In genomic region chr4:136893691-136894543, GRCm38 (mm10) we compare ENCODE assay signal across 10 mouse cellular contexts. TPM values are rescaled to one million over a fixed set of nuclear protein-coding genes. Genes with fewer than 3 reads are reported as not detected.
A peak's percentile ranks its signal among the peaks of the same experiment; 100 is the strongest.
DNase-seq lines count a peak whose midpoint lies in the region; ATAC-seq and TF ChIP-seq lines count a peak whose summit lies in the region.
"Had no signal": no experiment of that assay in that cellular context is flagged by ENCODE, and none has a peak within 500 bp of the region (broad histone marks: within the 10 kb centered on the region; RNA-seq: fewer than 3 reads in every experiment).

No protein-coding gene starts in this region.

- intact Hi-C loops in heart, postnatal 10 days (cut with DNase I): loop anchor here (1.0 kb wide), 1 partner anchor 178 kb away; no protein-coding TSS in a partner anchor

- DNase-seq in heart, postnatal 10 days: peak; percentile 42 to 46
- no peak for DNase-seq in MEL (ENCODE audit: low read depth, low spot score)
- DNase-seq in hindbrain, embryonic 14.5 days (ENCODE audit: low spot score): peak; percentile 82
- DNase-seq in limb, embryonic 11.5 days (ENCODE audit: low spot score): peak; percentile 68
- DNase-seq in right cerebral cortex, postnatal 25 days: peak; percentile 62
- DNase-seq in thymus, postnatal 36 days: no peak

- WGBS in heart, embryonic 11.5 days (ENCODE audit: insufficient replicate concordance): 6% methylated on average over 9 of the region's 9 CpGs
- 5% methylated on average over 9 of the region's 9 CpGs for WGBS in hindbrain, embryonic 14.5 days
- 6% methylated on average over 9 of the region's 9 CpGs for WGBS in limb, embryonic 11.5 days

- TF ChIP-seq RAD21 in MEL (IDR thresholded peaks at IDR 0.05; ENCODE audit: low read depth, low read length): no peak; the same call in 1 of the 2 replicates

- ATAC-seq in heart, embryonic 11.5 days (replicated peaks; ENCODE audit: insufficient number of reproducible peaks, low FRiP score, low TSS enrichment): no peak
- ATAC-seq in hindbrain, embryonic 14.5 days (ENCODE audit: low FRiP score): peak; percentile 78; the same call in 1 of the 2 replicates
- 0 out of 2 replicates have a peak, but pooled peaks have one; percentile 35 for ATAC-seq in limb, embryonic 11.5 days (ENCODE audit: insufficient number of reproducible peaks, low FRiP score, low TSS enrichment, low read depth)
- ATAC-seq: Patski had no signal

- no peaks in the 10 kb centered on the region for H3K4me1 ChIP-seq in heart, embryonic 11.5 days (ENCODE audit: control insufficient read depth, insufficient read depth, low read length)
- H3K4me1 ChIP-seq in MEL (ENCODE audit: control insufficient read depth in 1 of 2, insufficient read depth in 2 of 2, low read length in 2 of 2): no peaks in the 10 kb centered on the region
- no peaks in the 10 kb centered on the region for H3K4me1 ChIP-seq in cortical plate, adult 2 months (ENCODE audit: control insufficient read depth, insufficient read depth, low read length)
- 0 out of 2 replicates have a peak, but pooled peaks cover 2% of the 10 kb centered on the region for H3K4me1 ChIP-seq in hindbrain, embryonic 14.5 days (replicated peaks; ENCODE audit: control insufficient read depth, insufficient read depth, low read length)
- H3K4me1 ChIP-seq in limb, embryonic 11.5 days (ENCODE audit: control insufficient read depth, insufficient read depth, low read length): 0 out of 2 replicates have a peak, but pooled peaks cover 3% of the 10 kb centered on the region

- no peaks in the 10 kb centered on the region for H3K79me2 ChIP-seq in MEL (ENCODE audit: control insufficient read depth, insufficient read depth, low read length, poor library complexity)

- peak in 2 of 3 experiments; percentile 12 to 21; a peak in 3 of 6 replicates for TF ChIP-seq CTCF in MEL (IDR thresholded peaks at IDR 0.05 in 2 of 3, conservative IDR thresholded peaks at IDR 0.05 in 1 of 3; ENCODE audit: control insufficient read depth in 1 of 3, insufficient read depth in 1 of 3, low read depth in 2 of 3, low read length in 3 of 3, poor library complexity in 1 of 3, severe bottlenecking in 1 of 3)
- TF ChIP-seq CTCF in cortical plate, adult 2 months (IDR thresholded peaks at IDR 0.05; ENCODE audit: extremely low read depth, insufficient read depth, low read length): peak; percentile 80

- TF ChIP-seq EP300 in MEL (IDR thresholded peaks at IDR 0.05; ENCODE audit: low read depth in 1 of 2, low read length in 2 of 2): no peak

- H3K27ac ChIP-seq in heart, embryonic 11.5 days (ENCODE audit: low read depth, low read length): no peak overlapping the region
- H3K27ac ChIP-seq in MEL (ENCODE audit: control insufficient read depth, low read depth, low read length): no peak overlapping the region
- H3K27ac ChIP-seq in cortical plate, adult 2 months (ENCODE audit: insufficient read depth, low read length): no peak overlapping the region
- no peak overlapping the region for H3K27ac ChIP-seq in hindbrain, embryonic 14.5 days
- no peak overlapping the region for H3K27ac ChIP-seq in limb, embryonic 11.5 days (replicated peaks; ENCODE audit: low read depth, low read length)
- H3K27ac ChIP-seq: stomach, embryonic 15.5 days had no signal

- no peak for TF ChIP-seq POLR2A in MEL (IDR thresholded peaks at IDR 0.05; ENCODE audit: control insufficient read depth in 1 of 2, insufficient read depth in 1 of 2, low read depth in 1 of 2, low read length in 2 of 2, poor library complexity in 1 of 2)
- TF ChIP-seq POLR2A in cortical plate, adult 2 months (IDR thresholded peaks at IDR 0.05; ENCODE audit: extremely low read depth, insufficient read depth, low read length): no peak

- no peaks in the 10 kb centered on the region for H3K9me3 ChIP-seq in heart, embryonic 11.5 days (replicated peaks; ENCODE audit: control insufficient read depth, low read length)
- H3K9me3 ChIP-seq in MEL (replicated peaks; ENCODE audit: insufficient read depth, low read length): no peaks in the 10 kb centered on the region
- no peaks in the 10 kb centered on the region for H3K9me3 ChIP-seq in hindbrain, embryonic 14.5 days (ENCODE audit: control insufficient read depth, low read length)
- H3K9me3 ChIP-seq in limb, embryonic 11.5 days (ENCODE audit: control insufficient read depth, low read length): no peaks in the 10 kb centered on the region
- H3K9me3 ChIP-seq: stomach, embryonic 15.5 days had no signal

- no peak overlapping the region for H3K9ac ChIP-seq in heart, embryonic 11.5 days (ENCODE audit: low read depth, low read length)
- H3K9ac ChIP-seq in MEL (ENCODE audit: control insufficient read depth, low read depth, low read length, poor library complexity, severe bottlenecking): no peak overlapping the region
- H3K9ac ChIP-seq in hindbrain, embryonic 14.5 days: no peak overlapping the region
- no peak overlapping the region for H3K9ac ChIP-seq in limb, embryonic 11.5 days (ENCODE audit: low read length)
- H3K9ac ChIP-seq: stomach, embryonic 15.5 days had no signal

- no peaks in the 10 kb centered on the region for H3K36me3 ChIP-seq in heart, embryonic 11.5 days (ENCODE audit: control insufficient read depth, insufficient read depth, low read length)
- no peaks in the 10 kb centered on the region for H3K36me3 ChIP-seq in MEL (ENCODE audit: control insufficient read depth in 1 of 2, insufficient read depth in 2 of 2, low read length in 2 of 2)
- H3K36me3 ChIP-seq in hindbrain, embryonic 14.5 days (replicated peaks; ENCODE audit: control insufficient read depth, insufficient read depth): no peaks in the 10 kb centered on the region
- H3K36me3 ChIP-seq in limb, embryonic 11.5 days (ENCODE audit: control insufficient read depth, insufficient read depth, low read length): no peaks in the 10 kb centered on the region
- H3K36me3 ChIP-seq: stomach, embryonic 15.5 days had no signal

- H3K4me2 ChIP-seq in heart, embryonic 11.5 days: no peak overlapping the region
- no peak overlapping the region for H3K4me2 ChIP-seq in hindbrain, embryonic 14.5 days (replicated peaks)
- no peak overlapping the region for H3K4me2 ChIP-seq in limb, embryonic 11.5 days (ENCODE audit: low read depth, severe bottlenecking)
- H3K4me2 ChIP-seq: stomach, embryonic 15.5 days had no signal

- no peak overlapping the region for H3K4me3 ChIP-seq in heart, embryonic 11.5 days (ENCODE audit: low read depth, low read length)
- no peak overlapping the region for H3K4me3 ChIP-seq in MEL (ENCODE audit: control insufficient read depth in 1 of 2, insufficient read depth in 1 of 2, low read depth in 2 of 2, low read length in 2 of 2)
- no peak overlapping the region for H3K4me3 ChIP-seq in cortical plate, adult 2 months (ENCODE audit: insufficient read depth, low read length)
- H3K4me3 ChIP-seq in hindbrain, embryonic 14.5 days (replicated peaks; ENCODE audit: low read length): no peak overlapping the region
- H3K4me3 ChIP-seq in limb, embryonic 11.5 days (ENCODE audit: low read depth, low read length): no peak overlapping the region
- H3K4me3 ChIP-seq: stomach, embryonic 15.5 days had no signal

- peaks cover 78% of the 10 kb centered on the region for H3K27me3 ChIP-seq in heart, embryonic 11.5 days (ENCODE audit: control insufficient read depth, insufficient read depth, low read length)
- no peaks in the 10 kb centered on the region for H3K27me3 ChIP-seq in MEL (ENCODE audit: control insufficient read depth in 1 of 2, insufficient read depth in 2 of 2, low read length in 2 of 2)
- H3K27me3 ChIP-seq in hindbrain, embryonic 14.5 days (ENCODE audit: control insufficient read depth, insufficient read depth, low read length): peaks cover 29% of the 10 kb centered on the region
- peaks cover 20% of the 10 kb centered on the region for H3K27me3 ChIP-seq in limb, embryonic 11.5 days (ENCODE audit: control insufficient read depth, insufficient read depth, low read length)

RNA-seq across cellular contexts. Expression of gene C1qc, which starts 1.1 kb away (rescaled TPM):
- total RNA-seq in heart, postnatal 10 days (2021): 10 to 100 TPM; 17.8 to 24.8 TPM
- 7.1 and 7.4 TPM in 2 replicates for polyA plus RNA-seq in heart, embryonic 11.5 days (2014; fragmentation: Nextera tagmentation; extraction: Ambion mirVana)
- total RNA-seq in MEL (2012; rRNA removed): not detected in 2 replicates
- not detected for polyA plus RNA-seq in MEL (2012; ENCODE audit: insufficient read depth in 1 of 2, insufficient read length in 2 of 2, low read depth in 1 of 2, low replicate concordance in 2 of 2, missing spikeins in 1 of 2)
- 86.9 and 92.7 TPM in 2 replicates for polyA plus RNA-seq in cortical plate, adult 2 months (2012; rRNA removed)
- polyA plus RNA-seq in hindbrain, embryonic 14.5 days (2014; fragmentation: Nextera tagmentation; extraction: Ambion mirVana): 29.5 and 30.5 TPM in 2 replicates
- 6.3 and 9.3 TPM in 2 replicates for polyA plus RNA-seq in limb, embryonic 11.5 days (2014; fragmentation: Nextera tagmentation; extraction: Ambion mirVana)
- polyA plus RNA-seq: Patski had no signal

RNA-seq across cellular contexts. Expression of gene C1qa, which starts 4.7 kb away (rescaled TPM):
- total RNA-seq in heart, postnatal 10 days (2021): 10 to 100 TPM; 25.2 to 28.0 TPM
- 8.1 and 8.8 TPM in 2 replicates for polyA plus RNA-seq in heart, embryonic 11.5 days (2014; fragmentation: Nextera tagmentation; extraction: Ambion mirVana)
- 0.12 TPM in 1 of 2 replicates, not detected in the other for total RNA-seq in MEL (2012; rRNA removed)
- polyA plus RNA-seq in MEL (2012; ENCODE audit: insufficient read depth in 1 of 2, insufficient read length in 2 of 2, low read depth in 1 of 2, low replicate concordance in 2 of 2, missing spikeins in 1 of 2): not detected
- polyA plus RNA-seq in cortical plate, adult 2 months (2012; rRNA removed): 91.1 and 96.5 TPM in 2 replicates
- polyA plus RNA-seq in hindbrain, embryonic 14.5 days (2014; fragmentation: Nextera tagmentation; extraction: Ambion mirVana): 29.9 and 33.4 TPM in 2 replicates
- 8.5 and 8.6 TPM in 2 replicates for polyA plus RNA-seq in limb, embryonic 11.5 days (2014; fragmentation: Nextera tagmentation; extraction: Ambion mirVana)
- polyA plus RNA-seq: Patski had no signal

RNA-seq across cellular contexts. Expression of gene C1qb, which starts 7.9 kb away (rescaled TPM):
- total RNA-seq in heart, postnatal 10 days (2021): 10 to 100 TPM; 26.0 to 28.3 TPM
- 14.8 and 17.0 TPM in 2 replicates for polyA plus RNA-seq in heart, embryonic 11.5 days (2014; fragmentation: Nextera tagmentation; extraction: Ambion mirVana)
- not detected in 2 replicates for total RNA-seq in MEL (2012; rRNA removed)
- polyA plus RNA-seq in MEL (2012; ENCODE audit: insufficient read depth in 1 of 2, insufficient read length in 2 of 2, low read depth in 1 of 2, low replicate concordance in 2 of 2, missing spikeins in 1 of 2): not detected
- 127 and 132 TPM in 2 replicates for polyA plus RNA-seq in cortical plate, adult 2 months (2012; rRNA removed)
- polyA plus RNA-seq in hindbrain, embryonic 14.5 days (2014; fragmentation: Nextera tagmentation; extraction: Ambion mirVana): 48.6 and 52.3 TPM in 2 replicates
- polyA plus RNA-seq in limb, embryonic 11.5 days (2014; fragmentation: Nextera tagmentation; extraction: Ambion mirVana): 16.4 and 16.5 TPM in 2 replicates
- polyA plus RNA-seq: Patski had no signal

RNA-seq across cellular contexts. Expression of gene Ephb2, which starts 58.1 kb away (rescaled TPM):
- total RNA-seq in heart, postnatal 10 days (2021): 1 to 10 TPM; 1.3 to 1.4 TPM
- 2.5 and 2.7 TPM in 2 replicates for polyA plus RNA-seq in heart, embryonic 11.5 days (2014; fragmentation: Nextera tagmentation; extraction: Ambion mirVana)
- total RNA-seq in MEL (2012; rRNA removed): 1.5 and 1.9 TPM in 2 replicates
- 1 to 10 TPM in 1 of 2 experiments, not detected in 1; 4.1 TPM for polyA plus RNA-seq in MEL (2012; ENCODE audit: insufficient read depth in 1 of 2, insufficient read length in 2 of 2, low read depth in 1 of 2, low replicate concordance in 2 of 2, missing spikeins in 1 of 2)
- 17.1 TPM in 2 replicates for polyA plus RNA-seq in cortical plate, adult 2 months (2012; rRNA removed)
- polyA plus RNA-seq in hindbrain, embryonic 14.5 days (2014; fragmentation: Nextera tagmentation; extraction: Ambion mirVana): 26.6 and 28.1 TPM in 2 replicates
- 12.5 and 16.2 TPM in 2 replicates for polyA plus RNA-seq in limb, embryonic 11.5 days (2014; fragmentation: Nextera tagmentation; extraction: Ambion mirVana)

Comparison
In these comparisons a context has a peak if more than half of its experiments do, and no peak if none do; other contexts are left out.
1. DNase-seq: peak in heart, postnatal 10 days (2 of 2), hindbrain, embryonic 14.5 days (single experiment), limb, embryonic 11.5 days (single experiment) and right cerebral cortex, postnatal 25 days (single experiment); none in MEL (single experiment) and thymus, postnatal 36 days (0 of 2).
2. RNA of gene C1qb, which starts 7.9 kb away (polyA plus RNA-seq): 127 to 132 TPM in cortical plate, adult 2 months, 48.6 to 52.3 TPM in hindbrain, embryonic 14.5 days, 14.8 to 17.0 TPM in heart, embryonic 11.5 days and 16.4 to 16.5 TPM in limb, embryonic 11.5 days; not detected in MEL; every median in the first group is over 10 times any median in the second.